Mouse (Mus musculus): ENCODE data around the gene Tubb2a. TPM values are rescaled to one million over a fixed set of nuclear protein-coding genes. Genes with fewer than 3 reads are reported as not detected.
"Not testable (repeated sequence)": the region's sequence is repeated elsewhere in the genome, so short reads cannot be mapped to it uniquely, and the experiment has no call there.

Gene Tubb2a
- polyA plus RNA-seq, 1 experiment from 2014 or later = 2,016 TPM

DNA sequence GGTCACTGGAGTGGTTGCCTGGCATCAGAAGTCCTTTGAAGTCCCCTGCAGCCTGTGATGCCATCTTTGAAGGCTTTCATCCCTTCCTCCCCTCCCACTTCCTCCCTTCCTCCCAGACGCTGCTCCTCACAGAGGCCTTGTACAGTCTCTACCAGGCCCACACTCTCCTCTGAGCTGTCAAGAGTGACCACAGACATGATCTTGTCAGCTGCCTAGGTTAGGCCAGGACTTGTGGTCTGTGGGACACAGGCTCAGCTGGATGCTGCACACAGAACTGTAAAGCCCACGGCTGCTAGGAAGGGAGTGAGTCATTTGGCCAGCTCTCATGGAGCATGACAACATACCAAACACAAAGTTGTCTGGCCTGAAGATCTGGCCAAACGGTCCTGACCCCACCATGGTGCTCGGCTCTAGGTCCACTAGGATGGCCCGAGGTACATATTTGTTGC is 10.4 kb upstream of the Tubb2a start:
- not testable (repeated sequence) for H3K4me3 ChIP-seq, H3K36me3 ChIP-seq, H3K27me3 ChIP-seq, H3K9me3 ChIP-seq
- H3K4me1 ChIP-seq (replicated peaks) = peaks cover 36% of the 10 kb centered on the region
- peak overlapping the region; percentile 58 for H3K9ac ChIP-seq
- H3K4me2 ChIP-seq = peak overlapping the region; percentile 35; the same call in 1 of the 2 replicates
- ATAC-seq (ENCODE audit: low read depth) = peak; percentile 57
- WGBS = 52% methylated on average over 5 of the region's 5 CpGs
- peak overlapping the region; percentile 92 for H3K27ac ChIP-seq (replicated peaks)

DNA sequence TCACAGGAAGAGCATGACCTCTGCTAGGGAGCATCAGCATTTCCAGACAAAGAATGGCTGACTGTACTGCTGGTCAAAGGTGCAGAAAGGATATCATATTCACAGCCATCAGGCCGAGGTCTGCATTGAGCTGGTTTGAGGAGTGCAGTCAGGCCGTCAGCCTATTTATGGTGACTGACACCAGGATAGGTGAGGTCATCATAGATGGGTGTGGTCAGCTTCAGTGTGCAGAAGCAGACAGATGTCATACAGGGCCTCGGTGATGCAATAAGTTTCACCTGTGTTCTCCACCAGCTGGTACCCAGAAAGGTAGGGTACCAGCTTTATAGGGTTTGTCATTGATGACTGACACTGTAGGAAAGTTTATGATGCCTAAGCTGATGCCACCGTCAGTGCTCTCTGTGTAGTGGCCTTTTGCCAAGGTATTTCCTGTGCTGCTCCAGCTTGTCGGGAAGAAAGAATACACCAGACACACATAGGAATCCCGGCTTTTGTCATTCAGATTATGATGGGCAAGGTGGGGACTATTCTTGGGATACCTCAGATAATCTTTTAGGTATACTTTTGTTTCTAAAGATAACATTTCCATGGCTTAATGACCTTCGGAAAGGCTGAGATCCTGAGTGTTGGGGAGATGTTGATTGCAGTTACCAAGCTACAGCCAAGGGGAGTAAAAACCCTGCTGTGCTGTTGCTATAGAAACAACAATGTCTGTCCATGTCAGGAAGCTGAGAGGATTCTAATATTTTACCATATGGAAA is 9.4 kb upstream of the Tubb2a start:
- H3K4me2 ChIP-seq = peak overlapping the region; percentile 20; the same call in 1 of the 2 replicates
- peak overlapping the region; percentile 92 for H3K27ac ChIP-seq (replicated peaks)
- no peaks in the 10 kb centered on the region for H3K36me3 ChIP-seq
- no peak overlapping the region for H3K9ac ChIP-seq
- ATAC-seq (ENCODE audit: low read depth) = peak; percentile 33; the same call in 1 of the 2 replicates
- H3K27me3 ChIP-seq = no peaks in the 10 kb centered on the region
- no peak overlapping the region for H3K4me3 ChIP-seq
- WGBS = 47% methylated on average over 7 of the region's 7 CpGs
- peaks cover 36% of the 10 kb centered on the region for H3K4me1 ChIP-seq (replicated peaks)
- no peaks in the 10 kb centered on the region for H3K9me3 ChIP-seq

DNA sequence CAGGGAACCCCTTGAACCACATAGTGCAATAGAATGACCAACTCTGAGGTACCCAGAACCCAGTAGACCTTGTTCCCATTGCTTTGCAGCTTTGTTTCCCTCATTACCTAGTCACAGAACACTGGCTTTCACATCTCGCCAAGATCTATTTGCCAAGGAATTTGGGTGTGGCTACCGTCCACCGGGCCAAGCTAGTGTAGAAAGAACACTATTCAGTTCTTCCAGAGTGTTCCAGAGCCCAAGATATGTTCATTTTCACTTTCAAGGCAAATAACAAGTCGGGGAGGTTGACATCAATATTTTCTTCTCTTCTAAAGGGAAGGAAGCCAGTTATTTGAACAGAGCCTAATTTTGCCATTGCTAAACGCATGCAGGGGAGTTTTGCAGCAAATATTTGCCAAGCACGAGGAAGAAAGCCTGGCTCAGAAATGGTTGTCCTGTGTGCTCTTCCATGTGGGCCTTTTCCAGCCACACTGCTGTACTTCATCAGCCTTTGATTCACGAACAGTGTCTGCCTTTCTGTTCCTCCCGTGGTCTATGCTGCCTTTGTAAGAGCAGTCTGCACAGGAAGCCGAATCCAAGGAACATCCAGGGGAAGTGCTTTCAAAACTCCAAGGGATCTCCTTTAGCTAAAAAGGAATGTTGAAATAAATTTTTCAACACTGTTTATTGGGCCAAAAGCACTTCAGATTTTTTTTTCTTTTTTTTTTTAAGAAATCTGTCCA is 6.4 kb upstream of the Tubb2a start:
- Histone ChIP-seq H3K9me3 (no peaks in the 10 kb centered on the region), H3K36me3 (no peaks in the 10 kb centered on the region), H3K27ac (replicated peaks) (peak overlapping the region; percentile 43; the same call in 1 of the 2 replicates), H3K9ac (no peak overlapping the region), H3K4me2 (no peak overlapping the region), H3K4me3 (no peak overlapping the region), H3K27me3 (no peaks in the 10 kb centered on the region), H3K4me1 (replicated peaks) (peaks cover 29% of the 10 kb centered on the region)
- no peak for ATAC-seq (ENCODE audit: low read depth)
- 78% methylated on average over 9 of the region's 9 CpGs for WGBS

DNA sequence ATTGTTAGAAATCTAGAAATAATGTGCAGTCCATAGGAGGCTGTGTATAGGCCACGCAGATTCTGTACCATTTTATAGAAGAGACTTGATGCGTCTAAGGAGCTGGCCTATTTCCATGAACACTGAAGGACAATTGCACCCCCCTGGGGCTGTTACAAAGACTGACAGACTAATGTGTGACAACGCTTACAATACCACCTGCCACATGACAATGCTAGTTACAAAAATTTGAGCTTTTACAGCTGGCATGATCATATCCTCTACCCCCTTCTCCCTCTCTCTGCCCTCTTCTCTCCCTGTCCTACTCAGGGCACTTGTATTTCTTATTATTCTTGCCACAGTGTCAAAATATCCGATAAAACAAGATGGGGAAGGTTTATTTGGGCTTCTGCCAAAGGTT is 4.1 kb upstream of the Tubb2a start:
- Histone ChIP-seq H3K9ac (no peak overlapping the region), H3K27me3 (no peaks in the 10 kb centered on the region), H3K4me2 (no peak overlapping the region), H3K4me3 (no peak overlapping the region), H3K4me1 (replicated peaks) (peaks cover 13% of the 10 kb centered on the region), H3K27ac (replicated peaks) (no peak overlapping the region), H3K9me3 (no peaks in the 10 kb centered on the region), H3K36me3 (no peaks in the 10 kb centered on the region)
- ATAC-seq (ENCODE audit: low read depth) = no peak
- 67% methylated on average over 4 of the region's 4 CpGs for WGBS

DNA sequence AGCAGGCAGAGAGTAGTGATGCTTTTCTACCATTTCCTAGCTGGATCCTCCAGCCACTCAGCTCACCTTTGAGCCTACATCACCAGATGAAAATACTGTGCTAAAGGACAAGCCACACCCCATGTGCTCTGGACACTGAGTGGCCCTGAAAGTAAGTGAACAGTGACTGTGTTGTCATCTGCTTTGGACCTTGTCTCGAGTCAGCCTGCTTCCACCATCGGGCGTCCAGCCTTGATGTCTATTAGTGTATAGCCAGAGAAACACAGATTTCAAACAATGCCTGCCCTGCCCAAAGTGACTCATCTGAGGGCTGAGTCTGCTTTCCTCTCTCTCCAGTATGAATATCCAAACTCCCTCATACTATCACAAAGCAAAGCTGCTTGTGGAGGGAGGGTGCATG is 2.0 kb upstream of the Tubb2a start:
- Histone ChIP-seq H3K36me3 (peaks cover 15% of the 10 kb centered on the region), H3K27me3 (no peaks in the 10 kb centered on the region), H3K4me2 (no peak overlapping the region), H3K9ac (no peak overlapping the region), H3K4me3 (no peak overlapping the region), H3K27ac (replicated peaks) (no peak overlapping the region), H3K9me3 (no peaks in the 10 kb centered on the region), H3K4me1 (replicated peaks) (peaks cover 22% of the 10 kb centered on the region)
- WGBS = 88% methylated on average over 3 of the region's 3 CpGs
- no peak for ATAC-seq (ENCODE audit: low read depth)

DNA sequence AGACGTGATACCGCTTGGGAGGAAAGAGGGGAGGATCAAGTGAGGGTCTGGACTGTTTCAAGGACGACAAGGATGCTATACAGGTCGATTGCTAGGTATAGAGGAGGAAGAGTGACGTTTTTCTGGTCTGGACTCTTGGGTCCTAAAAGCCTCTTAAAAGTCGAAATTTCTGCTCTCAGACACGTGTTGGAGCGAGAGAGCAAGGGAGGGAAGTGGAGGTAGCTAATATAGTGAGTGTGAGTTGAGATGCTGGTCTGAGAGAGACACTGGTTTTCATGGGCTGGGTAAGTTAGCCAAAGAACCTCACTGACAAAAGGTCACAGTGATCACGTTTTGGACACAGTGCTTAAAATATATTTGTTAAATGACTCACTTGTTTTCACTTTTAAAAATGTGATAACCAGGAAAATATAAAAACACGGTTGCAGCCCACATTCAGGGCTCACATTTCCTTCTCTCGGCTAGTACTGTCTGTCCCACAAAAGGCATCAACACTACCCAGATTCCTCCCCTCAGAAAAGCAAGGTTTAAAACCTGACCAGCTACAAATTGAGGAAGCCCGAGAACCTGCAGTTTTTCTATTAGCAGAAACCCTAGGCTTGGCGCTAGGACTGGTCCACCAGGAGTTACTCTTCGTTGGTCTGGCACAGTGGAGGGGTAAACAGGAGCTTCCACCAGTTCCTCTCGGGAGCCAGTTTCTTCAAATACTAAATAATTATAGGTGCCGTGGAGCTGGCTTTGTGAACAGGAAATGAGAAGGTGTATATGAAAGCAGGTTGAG is 883 bp upstream of the Tubb2a start:
- Histone ChIP-seq H3K36me3 (peaks cover 22% of the 10 kb centered on the region), H3K4me3 (peak overlapping the region; percentile 83), H3K4me1 (replicated peaks) (peaks cover 24% of the 10 kb centered on the region), H3K27ac (replicated peaks) (peak overlapping the region; percentile 96), H3K4me2 (peak overlapping the region; percentile 76), H3K9ac (peak overlapping the region; percentile 97), H3K9me3 (no peaks in the 10 kb centered on the region), H3K27me3 (no peaks in the 10 kb centered on the region)
- no peak for ATAC-seq (ENCODE audit: low read depth)
- 46% methylated on average over 16 of the region's 16 CpGs for WGBS

DNA sequence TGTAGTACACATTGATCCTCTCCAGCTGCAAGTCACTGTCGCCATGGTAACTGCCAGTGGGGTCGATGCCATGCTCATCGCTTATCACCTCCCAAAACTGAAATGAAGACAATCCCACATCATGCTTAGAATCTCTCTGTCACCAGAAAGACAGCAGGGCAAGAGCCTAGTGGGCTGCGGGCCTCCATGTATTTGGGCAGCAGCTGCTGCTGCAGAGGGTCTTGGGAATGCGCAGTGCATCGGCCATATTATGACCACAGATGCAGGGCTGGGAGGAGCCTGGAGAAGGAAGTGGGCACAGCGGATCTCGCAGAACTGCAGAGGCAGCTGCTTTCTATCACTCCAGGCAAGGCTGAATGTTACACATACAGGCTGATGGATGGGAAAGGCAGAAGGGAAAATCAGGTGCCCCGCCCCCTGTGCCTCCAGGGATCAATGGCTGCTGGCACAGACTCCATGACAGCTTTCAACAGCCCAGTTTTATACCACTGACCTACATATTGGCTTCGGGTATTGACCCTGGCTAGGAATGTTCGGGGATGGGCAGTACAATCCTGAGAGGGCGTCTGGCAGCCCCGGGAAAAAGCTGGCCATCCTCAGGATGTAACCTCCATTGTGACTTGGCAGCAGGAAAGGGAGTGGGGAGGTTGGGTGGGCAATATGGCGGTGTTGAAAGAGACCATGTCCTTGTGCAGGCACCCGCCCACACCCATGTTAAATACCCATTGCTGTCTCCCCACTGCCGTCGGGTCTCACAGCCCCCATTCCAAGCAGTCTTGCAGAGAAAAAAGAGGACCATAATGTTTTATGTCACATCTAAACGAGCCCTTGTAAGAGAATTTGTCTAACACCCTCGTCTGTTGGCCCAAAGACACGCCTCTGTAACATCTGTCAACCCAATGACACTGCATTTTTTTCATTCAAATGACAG is 981 bp downstream of the Tubb2a start:
- Histone ChIP-seq H3K4me3 (peak overlapping the region; percentile 83), H3K9ac (peak overlapping the region; percentile 97), H3K4me1 (replicated peaks) (peaks cover 28% of the 10 kb centered on the region), H3K27me3 (no peaks in the 10 kb centered on the region), H3K27ac (replicated peaks) (peak overlapping the region; percentile 96), H3K9me3 (no peaks in the 10 kb centered on the region), H3K36me3 (peaks cover 26% of the 10 kb centered on the region), H3K4me2 (peak overlapping the region; percentile 76)
- peak; percentile 77 for ATAC-seq (ENCODE audit: low read depth)
- 20% methylated on average over 20 of the region's 20 CpGs for WGBS

DNA sequence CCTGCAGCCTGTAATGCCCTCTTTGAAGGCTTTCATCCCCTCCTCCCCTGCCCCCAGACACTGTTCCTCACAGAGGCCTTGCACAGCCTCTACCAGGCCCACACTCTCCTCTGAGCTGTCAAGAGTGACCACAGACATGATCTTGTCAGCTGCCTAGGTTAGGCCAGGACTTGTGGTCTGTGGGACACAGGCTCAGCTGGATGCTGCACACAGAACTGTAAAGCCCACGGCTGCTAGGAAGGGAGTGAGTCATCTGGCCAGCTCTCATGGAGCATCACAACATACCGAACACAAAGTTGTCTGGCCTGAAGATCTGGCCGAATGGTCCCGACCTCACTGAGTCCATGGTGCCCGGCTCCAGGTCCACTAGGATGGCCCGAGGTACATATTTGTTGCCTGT is 1.9 kb downstream of the Tubb2a start:
- not testable (repeated sequence) for H3K9me3 ChIP-seq; ATAC-seq (ENCODE audit: low read depth); H3K27me3 ChIP-seq
- Histone ChIP-seq H3K4me2 (peak overlapping the region; percentile 76), H3K4me3 (peak overlapping the region; percentile 83), H3K9ac (peak overlapping the region; percentile 97), H3K4me1 (replicated peaks) (peaks cover 32% of the 10 kb centered on the region), H3K27ac (replicated peaks) (0 out of 2 replicates have a peak overlapping the region, but pooled peaks have one; percentile 96), H3K36me3 (peaks cover 26% of the 10 kb centered on the region)
- 83% methylated on average over 6 of the region's 6 CpGs for WGBS

DNA sequence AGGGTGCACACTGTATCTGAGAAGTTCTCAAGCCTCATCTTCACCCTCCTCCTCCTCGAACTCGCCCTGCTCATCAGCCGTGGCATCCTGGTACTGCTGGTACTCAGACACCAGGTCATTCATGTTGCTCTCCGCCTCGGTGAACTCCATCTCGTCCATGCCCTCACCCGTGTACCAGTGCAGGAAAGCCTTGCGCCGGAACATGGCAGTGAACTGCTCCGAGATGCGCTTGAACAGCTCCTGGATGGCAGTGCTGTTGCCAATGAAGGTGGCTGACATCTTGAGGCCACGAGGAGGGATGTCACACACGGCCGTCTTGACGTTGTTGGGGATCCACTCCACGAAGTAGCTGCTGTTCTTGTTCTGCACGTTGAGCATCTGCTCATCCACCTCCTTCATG is 3.4 kb downstream of the Tubb2a start:
- not testable (repeated sequence) for H3K4me2 ChIP-seq
- peaks cover 41% of the 10 kb centered on the region for H3K4me1 ChIP-seq (replicated peaks)

DNA sequence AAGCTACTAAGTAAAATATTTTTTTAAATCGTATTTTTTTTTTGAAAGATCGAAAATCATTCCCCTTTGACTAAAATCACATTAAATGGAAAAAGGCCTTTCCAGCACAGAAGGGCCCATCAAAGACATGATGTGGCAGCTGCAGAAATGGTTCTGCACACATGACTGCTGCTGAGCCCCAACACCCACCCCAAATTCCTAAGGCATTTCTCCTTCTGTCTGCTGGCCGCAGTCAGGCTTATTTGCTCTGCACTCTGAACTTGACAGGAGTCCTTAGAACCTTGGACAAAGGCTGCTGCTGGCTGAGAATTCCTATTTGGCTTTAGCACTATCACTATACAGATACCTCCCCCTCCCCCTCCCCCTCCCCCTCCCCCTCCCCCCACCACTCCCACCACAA is 5.0 kb downstream of the Tubb2a start:
- no peak overlapping the region for H3K27ac ChIP-seq (replicated peaks)
- H3K4me1 ChIP-seq (replicated peaks) = peaks cover 34% of the 10 kb centered on the region
- no peak for ATAC-seq (ENCODE audit: low read depth)
- 73% methylated on average over 3 of the region's 3 CpGs for WGBS
- H3K4me3 ChIP-seq = no peak overlapping the region
- no peaks in the 10 kb centered on the region for H3K27me3 ChIP-seq
- peaks cover 33% of the 10 kb centered on the region for H3K36me3 ChIP-seq
- no peak overlapping the region for H3K4me2 ChIP-seq
- H3K9ac ChIP-seq = no peak overlapping the region
- no peaks in the 10 kb centered on the region for H3K9me3 ChIP-seq

More for the DNA sequence above, 3.4 kb downstream of the Tubb2a start:
- not testable (repeated sequence) for H3K9me3 ChIP-seq; H3K9ac ChIP-seq; H3K27ac ChIP-seq (replicated peaks); ATAC-seq (ENCODE audit: low read depth); H3K4me3 ChIP-seq; H3K27me3 ChIP-seq
- WGBS = 97% methylated on average over 11 of the region's 17 CpGs
- peaks cover 26% of the 10 kb centered on the region for H3K36me3 ChIP-seq

DNA sequence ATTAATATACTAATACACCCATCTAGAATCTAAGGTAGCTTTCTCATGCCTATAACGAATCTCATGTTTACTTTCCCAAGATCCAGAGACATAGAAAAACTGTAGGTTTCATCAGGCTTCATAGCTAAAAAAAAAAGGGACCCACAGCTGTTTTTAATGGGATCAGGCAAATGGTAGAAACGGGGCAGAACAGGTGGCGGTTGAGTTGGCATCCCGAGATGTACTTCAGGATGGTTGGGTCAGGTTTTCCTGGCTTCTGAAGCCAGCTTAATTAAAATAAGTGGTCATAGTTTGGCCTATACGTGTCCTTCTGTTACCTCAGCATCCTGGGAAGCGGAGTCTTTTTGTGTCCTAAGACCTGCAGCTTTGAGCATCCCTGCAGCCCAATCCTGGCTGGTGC is 6.0 kb downstream of the Tubb2a start:
- 91% methylated on average over 6 of the region's 6 CpGs for WGBS
- Histone ChIP-seq H3K4me1 (replicated peaks) (peaks cover 34% of the 10 kb centered on the region), H3K4me2 (no peak overlapping the region), H3K27ac (replicated peaks) (no peak overlapping the region), H3K27me3 (no peaks in the 10 kb centered on the region), H3K9ac (no peak overlapping the region), H3K4me3 (no peak overlapping the region), H3K9me3 (no peaks in the 10 kb centered on the region), H3K36me3 (peaks cover 33% of the 10 kb centered on the region)
- ATAC-seq (ENCODE audit: low read depth) = no peak
